Mouse (Mus musculus): ENCODE measurements around the gene Csrnp3.

DNA sequence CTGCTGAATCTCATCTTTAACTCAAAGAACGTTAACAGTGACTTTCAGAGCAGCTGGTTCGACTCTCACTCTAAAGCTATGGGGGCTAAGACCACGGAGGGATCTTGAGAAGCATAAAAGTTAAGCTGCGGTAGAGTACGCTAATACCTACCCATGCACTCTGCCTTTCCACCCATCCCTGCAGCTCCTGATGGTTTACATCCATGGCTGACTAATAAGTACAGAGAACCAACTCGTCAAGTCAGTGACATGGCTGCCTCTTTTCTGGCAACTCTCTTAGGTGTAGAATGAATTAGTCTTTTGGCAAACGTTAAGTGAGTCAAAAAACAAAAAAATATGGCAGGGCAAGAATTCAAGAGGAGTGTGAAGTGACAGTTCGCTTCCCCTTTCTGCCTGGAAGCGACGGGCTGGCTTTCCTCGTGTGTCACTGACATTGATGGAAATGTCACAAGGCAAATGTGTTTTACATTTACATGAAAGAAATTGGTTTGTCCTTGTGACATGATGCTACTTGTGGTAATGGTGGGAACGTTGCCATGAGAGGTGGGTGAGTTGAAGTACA, 19.3 kb downstream of the Csrnp3 start:
- no peak for TF ChIP-seq EP300 (IDR thresholded peaks at IDR 0.05; ENCODE audit: low read length)
- TF ChIP-seq MYC (IDR thresholded peaks at IDR 0.05; ENCODE audit: low read depth, low read length): no peak
- no peak for TF ChIP-seq MAZ (IDR thresholded peaks at IDR 0.05; ENCODE audit: low read depth, low read length)
- TF ChIP-seq JUND (conservative IDR thresholded peaks at IDR 0.05; ENCODE audit: low read depth, low read length): no peak
- TF ChIP-seq CTCF (conservative IDR thresholded peaks at IDR 0.05 in 1 of 2, IDR thresholded peaks at IDR 0.05 in 1 of 2; ENCODE audit: low read depth in 2 of 2, low read length in 2 of 2): no peak
- TF ChIP-seq POLR2A (IDR thresholded peaks at IDR 0.05; ENCODE audit: low read depth, low read length): no peak
- no peak for TF ChIP-seq MAX (IDR thresholded peaks at IDR 0.05; ENCODE audit: low read length)

All from CH12.LX (cell line).